Mouse (Mus musculus) frontal cortex, postnatal 36 days (tissue): ENCODE data around the gene Chid1.

Experiments
- DNase-seq, 2 experiments: peaks; one replicate each; pipeline ENCODE4 v3.0.0; 2022; ENCODE audit warnings: low spot score in 2 of 2

Gene Chid1

DNA sequence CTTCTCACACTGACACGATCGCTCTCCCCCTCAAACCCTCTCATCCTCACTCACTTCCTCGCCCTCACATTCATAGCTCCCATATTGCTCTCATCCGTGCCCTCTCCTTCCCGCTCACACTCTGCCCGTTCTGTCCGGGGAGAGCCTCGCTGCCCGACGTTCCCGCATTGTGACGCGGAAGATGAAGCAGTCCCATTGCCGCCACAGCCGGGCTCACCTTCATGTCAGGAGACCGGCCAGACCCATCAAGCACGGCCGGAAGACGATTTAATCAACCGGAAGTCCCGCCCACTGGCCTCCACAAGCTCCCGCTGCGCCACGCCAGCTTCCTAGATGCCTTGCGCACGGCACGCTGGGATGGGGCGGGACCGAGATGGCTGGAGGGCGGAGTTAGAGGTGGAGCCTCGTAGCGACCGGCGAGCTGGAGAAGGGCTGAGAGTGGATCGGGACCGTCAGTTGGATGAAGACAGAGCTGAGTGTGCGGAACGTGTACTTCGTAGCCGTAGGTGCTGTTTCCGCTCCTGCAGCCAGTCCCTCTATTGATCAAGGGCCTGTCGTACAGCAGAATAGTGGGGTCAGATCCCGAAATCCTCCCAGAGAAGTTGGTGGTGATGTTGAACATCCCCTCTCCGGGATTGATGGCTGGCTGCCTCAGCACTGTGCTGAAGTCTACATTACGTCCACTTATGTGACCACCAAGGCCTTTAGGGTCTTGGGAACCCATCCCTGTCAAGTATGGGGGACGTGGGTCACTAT lies at the start of gene Chid1:
Gene Chid1, minus strand, starts transcription at position 302 of the 756 bp plus-strand sequence.
- DNase-seq, result peak; percentile 97 to 98

DNA sequence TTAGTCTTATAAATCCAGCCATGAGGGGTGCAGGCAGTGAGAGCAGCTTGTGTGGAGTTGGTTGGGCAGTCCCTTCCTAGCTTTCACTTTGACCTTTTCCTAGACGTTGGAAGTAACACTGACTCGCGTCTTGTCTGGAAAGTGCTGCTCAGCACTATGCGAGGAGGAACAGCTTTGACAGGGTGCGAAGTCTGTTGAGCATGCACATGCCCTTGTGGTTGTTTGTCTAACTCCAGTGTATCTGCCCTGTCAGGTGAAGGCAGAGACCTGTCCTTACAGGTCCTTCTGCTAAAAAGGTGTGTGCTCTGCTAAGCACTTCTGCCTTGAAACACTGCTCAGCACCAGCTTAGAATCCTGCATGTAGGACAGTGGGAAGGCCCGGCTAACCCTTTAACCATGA lies 49.2 kb upstream of the Chid1 start:
- no peak for DNase-seq

DNA sequence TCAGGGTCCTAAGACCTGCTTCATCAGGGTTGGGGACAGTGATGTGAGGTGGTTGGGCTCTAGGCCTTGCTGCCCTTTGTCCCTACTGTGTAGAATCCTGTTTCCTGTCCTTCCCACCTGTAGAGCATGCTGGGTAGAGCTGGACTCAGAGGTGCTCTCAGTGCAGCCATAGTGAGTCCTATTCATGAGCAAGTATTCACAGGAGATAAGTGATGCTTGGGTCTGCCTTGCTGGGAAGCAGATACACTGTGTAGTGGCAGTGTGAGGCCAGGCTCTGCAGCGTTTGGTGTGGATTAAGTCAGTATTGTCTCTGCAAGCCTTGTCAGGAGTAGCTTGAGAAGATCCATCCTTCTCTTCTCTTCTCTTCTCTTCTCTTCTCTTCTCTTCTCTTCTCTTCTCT lies 46.2 kb upstream of the Chid1 start:
- DNase-seq, result no peak

DNA sequence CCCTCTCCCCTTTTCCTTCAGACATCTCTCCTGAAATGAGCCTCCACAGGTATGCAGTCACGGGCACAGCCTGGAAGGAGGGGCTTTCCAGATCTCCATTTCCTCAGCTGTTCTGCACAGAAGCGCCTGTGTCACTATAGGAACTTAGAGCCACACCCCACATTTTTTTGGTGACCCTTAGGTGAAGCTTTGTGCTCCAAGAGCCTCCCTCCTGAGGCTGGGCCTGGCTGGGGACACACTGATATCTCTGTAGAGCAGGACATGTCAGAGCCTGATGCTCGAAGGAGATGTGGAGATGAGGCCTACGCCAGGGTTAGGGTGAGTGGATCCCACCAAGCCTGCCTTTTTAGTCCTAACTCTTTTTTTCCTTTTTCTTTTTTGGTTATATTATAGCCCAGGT lies 45.6 kb upstream of the Chid1 start:
- DNase-seq, result no peak

DNA sequence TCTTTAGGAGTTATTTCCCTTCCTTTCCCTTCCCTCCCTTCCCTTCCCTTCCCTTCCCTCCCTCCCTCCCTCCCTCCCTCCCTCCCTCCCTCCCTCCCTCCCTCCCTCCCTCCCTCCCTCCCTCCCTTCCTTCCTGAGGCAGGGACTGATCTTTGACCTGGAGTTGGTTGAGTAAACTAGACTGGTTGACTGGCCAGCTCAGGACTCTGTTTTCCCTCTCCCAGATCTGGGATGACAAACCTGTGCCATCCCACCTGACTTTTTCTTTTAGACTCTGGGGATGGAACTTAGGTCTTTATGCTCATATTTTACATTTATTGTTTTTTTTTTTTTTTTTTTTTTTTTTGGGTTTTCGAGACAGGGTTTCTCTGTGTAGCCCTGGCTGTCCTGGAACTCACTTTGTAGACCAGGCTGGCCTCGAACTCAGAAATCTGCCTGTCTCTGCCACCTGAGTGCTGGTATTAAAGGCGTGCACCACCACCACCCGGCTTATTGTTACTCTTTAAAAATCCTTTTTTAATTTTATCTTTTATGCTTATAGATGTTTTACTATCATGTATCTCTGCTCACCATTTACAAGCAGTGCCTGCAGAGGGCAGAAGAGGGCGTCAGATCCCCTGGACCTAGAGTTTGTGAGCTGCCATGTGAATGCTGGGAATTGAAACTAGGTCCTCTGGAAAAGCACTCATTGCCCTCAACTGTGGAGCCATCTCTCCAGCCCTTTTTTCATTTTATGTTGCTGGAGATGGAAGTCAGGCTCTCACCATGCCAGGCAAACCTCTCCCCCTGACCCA lies 44.6 kb upstream of the Chid1 start:
- DNase-seq, result no peak

DNA sequence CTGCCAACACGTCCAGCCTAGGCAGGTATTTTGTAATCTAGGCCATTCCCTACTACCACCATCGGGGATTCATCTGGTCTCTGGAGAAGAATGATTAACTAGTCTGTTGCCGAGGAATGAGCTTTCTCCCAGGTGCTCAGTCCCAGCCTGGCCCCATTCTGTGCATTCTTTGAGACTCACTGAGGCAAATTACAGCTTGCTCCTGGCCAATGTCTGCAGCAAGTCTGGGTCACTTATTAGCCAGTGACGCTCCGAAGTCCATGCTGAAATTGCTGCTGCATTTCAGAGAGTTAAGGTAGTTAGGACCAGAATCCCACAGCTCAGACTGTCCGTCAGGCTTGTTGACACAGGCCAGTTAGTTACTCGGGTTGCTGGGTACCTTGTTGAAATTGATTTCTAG lies 41.7 kb upstream of the Chid1 start:
- no peak for DNase-seq

DNA sequence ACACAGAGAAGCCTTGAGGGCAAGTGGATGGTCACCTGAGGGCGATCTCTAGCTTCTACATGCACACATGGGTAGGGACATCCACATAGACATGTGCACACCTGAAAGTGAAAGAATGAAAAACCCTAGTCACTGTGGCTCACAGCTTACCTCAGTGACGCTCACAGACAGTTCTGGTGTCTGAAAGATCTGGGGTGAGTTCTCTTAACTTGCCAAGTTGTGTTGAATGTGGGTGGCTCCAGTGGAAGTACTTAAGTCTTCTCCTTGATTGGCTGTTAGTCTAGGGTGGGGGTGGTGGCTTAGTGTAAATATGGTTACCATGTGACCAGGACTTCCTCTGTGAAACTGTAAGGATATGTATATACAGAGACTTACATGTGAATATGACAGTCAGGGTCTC lies 39.3 kb upstream of the Chid1 start:
- DNase-seq, result no peak

DNA sequence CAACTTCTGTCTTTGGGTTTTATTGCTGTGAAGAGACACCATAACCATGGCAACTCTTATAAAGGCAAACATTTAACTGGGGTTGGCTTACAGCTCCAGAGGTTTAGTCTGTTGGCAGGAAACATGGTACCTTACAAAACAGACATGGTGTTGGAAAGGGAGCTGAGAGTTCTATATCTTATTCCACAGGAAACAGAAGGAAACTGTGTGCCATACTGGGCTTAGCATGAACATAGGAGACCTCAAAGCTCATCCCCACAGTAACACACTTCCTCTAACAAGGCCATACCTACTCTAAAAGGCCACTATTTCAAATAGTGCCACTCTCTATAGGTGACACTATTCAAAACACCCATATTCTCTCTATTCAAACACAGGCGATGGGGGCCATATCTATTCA lies 38.9 kb upstream of the Chid1 start:
- no peak for DNase-seq

DNA sequence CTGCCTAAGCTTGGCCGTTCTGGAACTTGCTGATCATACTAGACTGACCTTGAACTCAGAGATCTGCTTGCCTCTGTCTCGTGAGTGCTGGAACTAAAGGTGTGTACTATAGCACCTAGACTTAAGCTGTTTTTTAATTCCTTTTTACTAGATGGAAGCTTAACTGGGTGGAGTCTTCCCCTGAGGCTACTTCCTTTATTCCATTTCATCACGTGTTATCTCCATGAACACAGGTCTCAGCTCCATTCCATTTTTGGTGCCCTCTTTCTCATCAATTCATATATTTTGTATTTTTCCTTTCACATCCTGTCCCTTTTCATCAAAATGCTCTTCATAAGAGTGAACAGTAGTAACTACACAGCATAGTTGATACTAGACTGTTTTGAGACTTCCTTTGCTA lies 38.1 kb upstream of the Chid1 start:
- no peak for DNase-seq

DNA sequence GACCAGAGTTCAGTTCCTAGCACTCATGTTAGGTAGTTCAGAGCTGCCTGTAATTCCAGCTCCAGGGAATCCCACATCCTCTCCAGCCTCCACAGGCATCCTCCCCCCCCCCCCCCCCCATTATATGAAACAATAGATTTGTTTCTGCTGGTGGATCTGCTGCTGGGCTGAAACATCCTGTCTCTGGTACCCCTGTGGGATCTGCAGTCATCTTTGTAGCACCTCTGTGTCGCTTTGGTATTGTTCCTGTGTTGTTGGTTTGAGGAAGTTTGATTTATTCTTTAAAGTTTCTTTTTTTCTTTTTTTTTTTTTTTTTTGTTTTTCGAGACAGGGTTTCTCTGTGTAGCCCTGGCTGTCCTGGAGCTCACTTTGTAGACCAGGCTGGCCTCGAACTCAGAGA lies 35.8 kb upstream of the Chid1 start:
- no peak for DNase-seq

DNA sequence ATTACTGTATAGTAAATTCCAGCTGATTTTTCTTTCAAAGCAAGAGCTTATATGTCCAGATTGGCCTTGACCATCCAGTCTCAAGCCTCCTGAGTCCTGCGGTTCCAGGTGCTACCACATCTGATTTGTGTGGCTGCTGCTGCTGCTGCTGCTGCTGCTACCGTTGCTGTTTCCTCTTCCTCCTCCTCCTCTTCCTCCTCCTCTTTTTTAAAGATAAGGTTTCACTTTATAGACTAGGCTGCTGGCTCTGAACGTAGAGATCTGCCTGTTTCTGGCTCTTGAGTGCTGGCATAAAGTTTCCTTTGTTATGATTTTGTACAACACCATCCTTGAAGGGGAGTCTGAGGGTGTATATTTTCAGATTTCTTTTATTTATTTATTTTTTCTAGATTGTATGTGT lies 34.4 kb upstream of the Chid1 start:
- DNase-seq, result no peak

DNA sequence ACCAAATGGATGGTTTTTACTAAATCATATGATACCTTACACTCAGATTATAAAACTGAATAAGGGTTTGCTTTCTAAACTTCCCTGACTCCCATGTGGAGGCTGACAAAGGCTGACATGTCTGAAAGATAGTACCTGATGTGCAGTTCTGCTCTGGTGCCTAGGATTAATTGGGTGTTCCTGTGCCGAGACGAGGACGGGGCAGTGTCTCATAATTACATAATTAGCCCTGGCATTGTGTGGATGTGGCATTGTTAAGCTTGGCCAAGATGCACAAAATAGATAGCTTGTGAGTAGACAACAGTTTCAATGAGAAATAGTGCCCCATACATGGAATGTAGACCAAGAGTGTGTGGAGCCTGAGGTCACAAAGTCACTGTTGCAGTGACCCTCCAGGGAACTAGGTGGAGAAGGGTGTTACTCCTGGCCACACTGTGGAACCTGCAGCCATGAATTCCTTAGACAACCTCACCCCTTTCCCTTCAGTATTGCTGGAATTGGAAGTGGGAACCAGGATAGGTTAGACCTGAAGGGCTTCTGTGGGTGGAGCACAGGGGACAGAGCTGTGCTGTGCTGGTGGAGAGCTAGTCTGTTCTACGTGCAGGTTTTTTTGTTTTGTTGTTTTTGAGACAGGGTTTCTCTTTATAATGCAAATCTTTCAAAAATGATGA lies 31.1 kb upstream of the Chid1 start:
- no peak for DNase-seq

DNA sequence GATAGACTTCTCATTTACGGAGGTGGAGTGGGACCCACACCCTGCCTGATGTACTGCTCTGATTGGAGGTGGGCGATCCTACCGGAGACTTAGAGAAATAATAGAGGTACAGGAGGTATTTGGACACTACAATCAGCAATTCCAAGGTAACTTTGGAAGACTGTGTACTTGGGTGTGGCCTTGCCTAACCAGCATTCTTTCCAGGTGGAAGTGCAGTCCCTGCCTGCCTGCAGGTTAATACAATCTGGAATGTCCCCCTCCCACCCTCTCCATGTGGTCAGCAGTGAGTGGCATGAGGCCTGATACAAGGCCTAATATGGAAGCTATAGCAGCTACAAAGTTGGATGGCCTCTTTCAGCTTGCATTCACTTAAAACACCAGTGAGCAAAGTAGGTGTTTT lies 30.3 kb upstream of the Chid1 start:
- DNase-seq, result no peak

DNA sequence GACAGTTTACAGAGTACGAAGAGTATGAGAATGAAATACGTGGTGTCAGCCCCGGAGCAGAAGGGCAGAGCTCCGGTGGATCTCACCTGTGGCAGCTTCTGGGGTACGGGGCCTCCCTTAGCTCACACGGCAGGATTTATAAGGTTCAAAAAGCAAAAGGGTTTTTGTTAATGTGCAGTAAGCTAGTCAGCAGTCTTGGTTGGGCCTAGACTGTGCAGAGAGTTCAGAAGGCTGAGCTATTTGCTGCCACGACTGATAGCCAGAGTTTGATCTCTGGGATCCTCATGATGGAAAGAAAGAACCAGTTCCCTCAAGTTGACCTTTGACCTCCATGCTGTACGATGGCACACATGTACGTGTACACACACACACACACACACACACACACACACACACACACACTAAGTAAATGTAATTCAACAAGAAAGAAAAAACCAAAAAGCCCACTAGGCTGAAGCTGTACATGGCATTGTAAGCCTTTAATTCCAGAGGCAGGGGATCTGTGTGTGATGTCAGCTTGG lies 29.7 kb upstream of the Chid1 start:
- DNase-seq, result no peak

DNA sequence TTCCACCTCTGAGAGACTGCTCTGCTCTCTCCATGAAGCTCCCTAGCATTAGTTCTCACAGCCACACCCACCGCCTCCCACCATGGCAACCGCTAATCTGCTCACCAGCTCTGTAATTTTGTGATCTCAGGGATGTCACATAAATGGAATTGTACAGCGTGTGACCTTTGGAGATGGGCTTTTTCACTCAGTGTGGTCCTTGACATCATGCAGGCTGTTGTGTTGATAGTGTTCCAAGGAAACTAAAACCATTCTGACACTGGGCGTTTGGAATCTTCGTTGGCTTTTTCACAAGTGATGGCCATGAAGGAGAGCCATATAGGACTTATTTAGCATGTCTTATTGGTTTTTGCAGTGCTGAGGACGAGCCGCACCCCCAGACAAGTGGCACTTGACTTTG lies 26.9 kb upstream of the Chid1 start:
- DNase-seq, result no peak

DNA sequence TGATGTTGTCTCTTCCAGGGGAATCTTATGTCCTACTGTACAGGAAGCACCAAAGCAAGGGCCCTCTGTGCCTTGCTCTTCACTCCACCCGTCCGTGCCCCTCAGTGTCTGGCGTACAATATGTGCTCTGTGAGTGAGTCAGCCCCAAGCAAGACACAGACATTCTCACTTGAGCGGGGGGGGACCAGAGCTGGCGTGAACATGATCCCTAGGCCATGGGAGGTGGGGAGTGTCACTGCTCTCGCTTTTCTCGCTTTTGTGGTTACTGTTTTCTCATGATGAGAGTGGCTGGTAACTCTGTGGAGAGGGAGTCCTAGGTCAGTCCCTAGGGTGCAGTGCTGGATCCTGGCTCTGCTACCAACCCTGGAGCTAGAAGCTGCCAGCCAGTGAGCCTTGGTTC lies 24.9 kb upstream of the Chid1 start:
- DNase-seq, result no peak

DNA sequence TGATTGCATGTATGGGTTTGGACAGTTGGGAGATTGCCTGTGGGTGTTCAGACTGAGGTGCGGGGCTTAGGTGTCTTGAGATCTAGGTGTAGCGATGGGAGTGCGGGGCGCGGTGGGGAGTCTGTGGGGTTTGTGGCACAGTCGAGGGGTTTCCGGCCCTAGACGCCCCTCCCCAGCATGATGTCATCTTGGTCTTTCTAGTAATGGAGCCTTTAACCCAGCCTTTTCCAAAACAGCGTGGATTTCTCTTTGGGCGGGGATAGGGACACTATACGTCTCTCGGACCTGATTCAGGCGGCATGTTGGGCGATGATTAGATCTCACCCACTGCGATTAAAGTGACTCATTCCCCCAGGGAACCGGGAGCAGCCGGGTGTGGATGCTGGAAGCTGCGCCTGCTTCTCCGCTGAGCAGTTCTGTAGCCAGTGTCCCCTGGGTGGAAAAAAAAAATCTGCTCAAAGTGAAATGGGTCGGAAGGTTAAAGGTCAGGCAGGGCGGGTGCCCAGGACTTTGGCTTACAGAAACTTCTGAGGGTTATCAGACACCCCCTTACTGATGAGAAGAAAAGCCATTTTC lies 23.3 kb upstream of the Chid1 start:
- peak; percentile 37 to 56 for DNase-seq

DNA sequence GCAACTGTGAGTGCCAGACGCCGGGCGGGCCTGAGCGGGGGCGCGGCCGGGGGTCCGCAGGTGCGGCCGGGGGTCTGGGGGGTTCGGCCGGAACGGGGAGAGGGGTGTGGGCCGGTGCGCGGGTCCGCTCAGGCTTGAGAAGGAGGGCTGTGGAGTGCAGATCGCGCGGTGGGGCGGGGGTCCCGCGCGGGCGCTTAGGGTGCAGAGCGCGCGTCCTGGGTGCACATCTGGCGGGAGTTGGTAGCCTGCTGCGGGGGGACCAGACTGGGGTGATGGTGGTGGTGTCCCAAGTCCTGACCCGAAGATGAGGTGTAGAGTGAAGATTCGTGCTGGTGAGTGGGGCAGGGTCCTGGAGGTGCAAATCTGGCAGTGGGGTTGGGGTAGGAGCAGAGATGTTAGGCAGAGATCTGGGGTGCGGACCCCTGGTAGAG lies 22.8 kb upstream of the Chid1 start:
- no peak for DNase-seq

DNA sequence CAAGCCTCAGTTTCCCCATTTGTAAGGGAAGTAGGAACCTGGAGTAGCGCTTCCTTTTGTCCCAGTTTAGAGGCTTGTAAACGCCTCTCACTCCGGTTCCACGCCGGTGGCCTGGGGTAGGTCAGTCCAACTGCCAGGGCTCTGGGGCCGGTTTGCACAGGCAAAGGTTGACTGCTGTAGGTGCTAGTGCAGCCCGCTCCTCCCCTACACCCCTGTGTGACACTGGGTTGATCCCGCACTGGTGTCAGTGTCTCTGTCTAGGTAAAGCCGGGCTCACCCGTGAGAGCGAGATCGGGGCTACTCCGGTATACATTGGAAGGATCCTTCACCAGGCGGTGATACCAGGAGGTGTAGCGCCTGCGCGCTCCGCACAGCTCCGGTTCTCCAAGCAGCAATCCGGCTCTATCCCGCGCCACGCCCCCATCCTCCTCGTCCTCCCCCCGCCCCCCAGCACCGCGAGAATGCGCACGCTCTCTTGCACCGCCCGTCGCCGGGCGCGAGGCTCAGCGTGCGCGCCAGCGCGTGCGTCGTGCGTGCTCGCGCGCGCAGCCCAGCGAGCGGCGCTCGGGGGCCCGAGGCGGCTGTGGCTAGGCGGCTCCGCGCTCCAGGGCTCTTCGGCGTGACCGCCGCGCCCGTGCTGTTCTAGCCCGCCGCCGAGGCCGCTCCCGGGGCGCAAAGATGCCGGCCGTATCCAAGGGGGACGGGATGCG lies 22.2 kb upstream of the Chid1 start, which contains the start of gene Ap2a2:
Gene Ap2a2, plus strand, starts transcription at position 492 of the 710 bp plus-strand sequence.
- DNase-seq, result peak; percentile 87

DNA sequence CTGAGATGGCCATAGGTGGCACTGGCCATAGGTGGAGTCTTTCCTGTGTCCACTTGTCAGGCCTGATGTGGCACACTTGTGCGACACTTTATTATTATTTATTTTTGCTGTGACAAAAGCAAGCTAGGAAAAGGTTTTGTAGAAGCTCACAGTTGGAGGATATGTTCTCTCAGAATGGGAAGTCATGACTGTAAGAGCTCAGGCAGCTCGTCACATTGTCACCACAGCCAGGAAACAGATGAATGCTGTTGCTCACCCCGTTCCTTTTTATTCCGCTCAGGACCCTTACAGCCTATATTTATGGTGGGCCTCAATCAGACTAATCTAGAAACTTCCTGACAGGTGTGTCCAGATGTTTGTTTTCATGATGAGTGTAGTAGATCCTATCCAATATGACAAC lies 20.8 kb upstream of the Chid1 start:
- no peak for DNase-seq

DNA sequence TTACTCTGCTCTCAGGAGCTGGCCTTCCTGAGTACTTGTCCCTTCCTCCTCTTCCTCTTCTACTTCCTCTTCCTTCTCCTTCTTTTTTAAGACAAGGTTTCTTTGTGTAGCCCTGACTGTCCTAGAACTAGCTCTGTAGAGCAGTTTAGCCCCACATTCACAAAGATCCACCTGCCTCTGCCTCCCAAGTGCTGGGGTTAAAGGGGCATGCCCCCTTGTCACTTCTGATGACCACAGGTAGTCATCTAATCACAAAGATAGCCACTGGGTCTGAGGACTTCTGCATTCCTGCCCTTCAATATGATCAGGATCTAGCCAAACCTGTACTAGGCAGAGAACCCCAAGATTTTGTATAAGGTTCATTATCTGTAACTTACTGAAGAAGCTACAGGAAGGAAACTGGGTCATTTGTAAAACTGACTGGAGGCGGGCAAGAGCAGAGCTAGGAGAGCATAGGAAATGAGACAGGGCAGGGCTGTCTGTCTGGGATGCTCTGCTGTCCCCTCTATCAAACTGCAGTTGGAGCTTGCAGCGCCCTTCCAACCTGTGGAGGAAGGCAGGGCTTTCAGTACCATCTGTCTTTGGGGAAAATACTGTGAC lies 20.2 kb upstream of the Chid1 start:
- no peak for DNase-seq
